Mouse (Mus musculus) telencephalon, adult 2 months (tissue): ENCODE results near the gene Adamtsl3.

ENCODE experiments used
- DNase-seq: peaks from one replicate; pipeline ENCODE4 v3.0.0-alpha.2; 2011; ENCODE audit warnings: low read depth, low spot score

The Adamtsl3 gene

DNA sequence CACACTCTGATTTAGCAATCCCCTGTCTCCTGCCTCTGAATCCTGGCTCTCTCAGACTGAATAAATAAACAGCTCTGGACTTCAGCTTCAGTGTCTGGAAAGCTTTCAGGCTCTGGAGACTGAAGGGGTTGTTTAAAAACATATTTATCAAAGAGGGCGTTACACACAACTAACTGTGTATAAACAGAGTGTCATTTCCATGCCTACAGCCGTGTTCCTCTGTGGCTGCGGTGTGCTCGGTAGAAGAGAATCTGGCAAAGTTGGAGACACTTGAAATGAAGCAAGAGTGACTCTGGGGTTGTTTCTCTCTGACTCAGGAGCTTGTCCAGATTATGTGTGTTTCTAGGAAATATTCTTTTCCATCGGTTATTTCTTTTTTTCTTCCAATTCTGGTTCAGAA, 167.0 kb downstream of the Adamtsl3 start:
- no peak for DNase-seq

DNA sequence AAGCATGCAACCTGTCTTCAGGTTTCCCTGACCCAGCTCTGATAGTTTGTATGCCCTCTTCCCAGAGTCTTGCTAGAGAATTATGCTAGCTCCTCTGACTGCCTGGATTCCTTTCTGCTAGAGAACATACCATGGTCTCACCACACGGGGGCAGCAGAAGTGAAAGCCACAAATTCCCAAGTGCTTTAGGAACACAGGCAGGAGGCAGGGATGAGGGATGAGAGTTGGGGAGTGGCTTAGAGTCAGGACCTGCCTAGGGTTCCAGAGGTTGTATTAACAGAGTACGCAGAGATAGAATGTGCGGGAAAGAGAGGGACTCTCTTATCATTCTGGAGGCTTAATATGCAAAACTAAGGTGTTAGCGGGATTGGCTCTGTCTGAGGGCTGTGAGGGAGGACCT, 168.6 kb downstream of the Adamtsl3 start:
- no peak for DNase-seq

DNA sequence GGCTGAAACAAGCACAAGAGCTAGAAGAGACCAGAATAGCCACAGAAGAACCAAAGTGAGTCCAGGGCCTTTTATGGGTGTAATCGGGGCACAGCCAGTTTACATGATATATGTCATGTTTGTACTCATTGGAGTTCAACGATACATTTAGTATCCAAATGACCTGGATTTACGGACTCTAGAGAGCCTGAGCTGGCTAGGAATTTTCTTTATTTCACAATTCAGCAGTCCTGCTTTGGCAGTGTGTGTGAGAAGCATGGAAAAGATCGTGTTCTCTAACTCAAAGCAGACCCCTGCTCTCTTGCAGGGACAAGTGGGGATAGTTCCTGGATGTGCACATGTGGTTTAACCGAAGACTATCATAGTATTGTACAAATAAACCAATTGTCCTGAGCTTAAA, 195.1 kb downstream of the Adamtsl3 start:
- no peak for DNase-seq

DNA sequence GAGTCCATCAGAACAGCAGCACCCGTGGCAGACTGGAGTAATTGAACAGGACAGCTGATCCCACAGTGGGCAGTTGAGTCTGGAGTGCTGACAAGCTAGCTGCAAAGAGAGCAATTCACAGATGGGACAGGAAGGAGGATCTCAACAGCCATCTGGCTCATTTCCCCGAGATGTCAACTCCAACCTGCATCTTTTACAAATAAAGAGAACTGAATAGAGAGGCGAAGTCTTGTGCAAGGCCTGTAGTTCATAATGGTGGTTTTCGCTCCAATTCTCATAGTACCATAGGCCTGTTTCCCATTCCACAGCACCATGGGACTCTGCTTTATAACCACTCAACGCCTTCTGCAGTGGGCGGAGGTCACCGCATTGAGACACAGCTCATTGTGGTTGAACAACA, 195.9 kb downstream of the Adamtsl3 start:
- DNase-seq, result no peak

DNA sequence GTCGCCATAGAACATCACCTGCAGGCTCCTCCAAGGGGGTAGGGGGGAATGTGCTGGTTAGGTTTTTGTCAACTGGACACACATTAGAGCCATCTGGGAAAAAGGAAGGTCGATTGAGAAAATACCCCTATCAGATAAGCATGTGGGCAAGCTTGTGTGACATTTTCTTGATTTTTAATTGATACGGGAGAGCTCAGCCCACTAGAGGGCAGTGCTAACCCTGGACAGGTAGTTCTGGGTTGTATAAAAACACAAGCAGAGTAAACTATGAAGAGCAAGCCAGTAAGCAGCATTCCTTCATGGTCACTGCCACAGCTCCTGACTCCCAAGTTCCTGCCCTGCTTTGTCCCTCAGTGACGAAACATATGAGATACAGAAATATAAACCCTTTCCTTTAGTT, 197.7 kb downstream of the Adamtsl3 start:
- no peak for DNase-seq

DNA sequence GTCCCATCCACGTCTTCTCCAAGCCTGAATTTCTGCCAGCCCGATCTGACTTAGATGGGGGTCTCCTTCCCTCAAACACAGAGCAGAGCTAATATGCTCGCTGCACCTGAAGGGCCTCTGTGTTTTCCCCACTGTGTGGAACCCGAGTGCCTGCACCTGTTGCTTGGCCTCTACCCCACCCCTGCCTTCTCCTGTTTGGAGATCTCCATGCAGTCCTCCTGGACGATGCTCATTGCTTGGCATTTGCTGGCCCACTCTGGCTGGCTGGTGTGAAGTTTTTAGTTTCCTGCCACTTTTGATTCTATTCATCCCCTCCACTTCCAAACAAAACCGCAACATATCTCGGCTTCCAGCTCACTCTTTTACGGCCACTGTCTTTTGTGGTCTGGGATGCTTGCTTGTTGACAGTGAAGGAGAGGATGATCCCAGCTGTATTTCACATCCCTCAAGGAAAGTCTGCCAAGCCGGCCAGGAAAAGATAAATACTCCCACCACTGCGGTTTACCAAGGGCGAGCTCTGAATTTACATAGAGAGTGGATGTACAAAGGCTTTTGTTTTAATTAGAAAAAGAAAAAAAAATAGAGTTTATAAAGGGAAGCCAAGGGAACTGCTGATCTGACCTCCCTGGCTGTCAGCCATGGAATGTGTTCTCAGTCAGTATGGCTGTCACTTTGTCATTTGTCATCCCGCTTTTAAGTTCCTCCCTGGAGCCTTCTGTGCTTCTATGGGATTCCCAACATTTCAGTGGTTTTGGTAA, 198.4 kb downstream of the Adamtsl3 start:
- DNase-seq, result no peak

DNA sequence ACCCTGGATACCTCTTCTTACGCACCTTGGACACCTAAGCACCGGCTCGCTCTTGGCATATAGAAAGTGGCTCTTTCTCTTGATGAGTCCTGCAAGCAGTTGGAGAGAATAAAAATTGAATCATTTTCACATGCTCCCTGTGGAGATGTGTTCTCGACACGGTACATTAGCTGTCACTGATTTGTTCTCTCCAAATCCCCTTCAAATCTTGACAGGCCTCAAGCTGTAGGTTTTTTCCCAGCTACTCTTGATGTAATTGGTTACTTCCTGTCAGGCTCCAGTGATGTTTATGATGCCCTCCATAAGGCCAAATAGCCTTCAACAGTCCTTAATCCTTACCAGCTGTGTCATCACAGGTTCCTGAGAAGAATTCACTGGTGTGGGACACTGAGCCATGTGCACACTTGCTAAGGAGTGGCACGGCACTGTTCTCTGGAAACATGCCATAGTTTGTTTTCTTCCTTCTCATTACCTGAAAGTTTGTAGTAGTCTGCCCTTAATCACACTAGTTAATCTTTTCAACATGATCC, 209.0 kb downstream of the Adamtsl3 start:
- no peak for DNase-seq

DNA sequence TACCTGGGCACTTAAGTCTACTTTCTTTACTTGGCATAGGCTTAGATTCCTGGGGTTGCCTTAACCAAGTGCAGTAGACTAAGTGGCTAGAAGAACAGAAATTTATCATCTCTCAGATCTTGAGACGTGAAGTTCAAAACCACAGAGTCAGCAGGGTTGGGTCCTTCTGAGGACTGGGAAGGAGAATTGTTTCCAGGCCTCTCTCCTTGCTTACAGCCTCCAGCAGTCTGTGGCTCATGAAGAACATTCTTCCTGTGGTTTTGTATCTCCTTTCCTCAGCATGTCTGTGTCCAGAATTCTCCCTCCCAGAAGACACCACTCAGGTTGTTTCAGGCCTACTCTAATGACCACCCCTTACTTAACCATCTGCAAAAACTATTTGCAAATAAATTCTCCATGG, 216.5 kb downstream of the Adamtsl3 start:
- no peak for DNase-seq

DNA sequence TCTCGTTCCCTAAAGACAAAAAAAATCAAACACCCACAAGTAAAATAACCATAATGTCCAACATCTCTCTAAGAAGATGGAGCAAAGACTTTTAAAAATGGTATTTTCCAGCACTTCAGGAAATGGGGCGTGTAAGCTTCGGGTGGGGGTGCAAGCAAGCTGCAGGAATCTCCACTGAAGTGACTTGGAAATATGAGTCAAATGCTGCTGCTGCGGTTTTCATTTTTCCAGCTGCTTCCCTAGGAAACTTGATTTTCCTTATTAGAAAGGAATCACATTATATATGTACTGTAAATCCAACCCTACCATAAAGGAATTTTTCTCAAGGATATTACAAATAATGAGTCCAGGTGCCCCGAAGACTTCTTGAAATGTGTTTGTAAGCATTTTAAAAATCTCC, 220.3 kb downstream of the Adamtsl3 start:
- no peak for DNase-seq

DNA sequence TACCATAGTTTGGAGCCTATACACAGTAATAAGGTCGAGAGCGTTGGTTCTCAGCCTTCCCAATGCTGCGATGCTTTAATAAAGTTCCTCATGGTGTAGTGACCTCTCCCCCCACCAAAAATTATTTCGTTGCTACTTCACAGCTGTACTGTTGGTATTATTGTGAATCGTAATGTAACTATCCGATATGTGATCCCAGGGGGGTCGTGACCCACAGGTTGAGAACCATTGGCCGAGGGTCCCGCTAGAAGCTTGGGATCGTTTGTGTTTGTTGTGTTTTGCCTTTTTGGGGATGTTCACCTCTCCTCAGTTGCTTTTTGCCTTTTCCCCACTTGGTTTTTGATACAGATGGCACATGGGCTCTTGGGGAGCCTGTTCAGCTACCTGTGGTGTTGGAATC, 220.9 kb downstream of the Adamtsl3 start:
- DNase-seq, result no peak

DNA sequence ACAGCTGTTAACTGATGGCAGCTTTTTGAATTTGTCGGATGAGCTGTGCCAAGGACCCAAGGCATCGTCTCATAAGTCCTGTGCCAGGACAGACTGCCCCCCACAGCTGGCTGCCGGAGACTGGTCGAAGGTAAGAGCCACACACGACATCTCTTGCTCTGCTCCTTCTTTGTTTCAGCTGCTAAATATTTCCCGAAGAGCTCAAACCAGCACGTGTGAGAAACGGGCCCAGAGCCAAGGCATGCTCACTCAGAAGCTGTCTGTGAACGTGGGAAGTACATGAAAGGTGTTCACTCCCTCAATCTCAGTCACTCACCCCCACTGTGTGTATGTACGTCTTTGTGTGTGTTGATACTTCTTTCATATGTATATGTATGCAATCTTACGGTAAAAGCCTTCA, 221.6 kb downstream of the Adamtsl3 start:
- DNase-seq, result no peak

DNA sequence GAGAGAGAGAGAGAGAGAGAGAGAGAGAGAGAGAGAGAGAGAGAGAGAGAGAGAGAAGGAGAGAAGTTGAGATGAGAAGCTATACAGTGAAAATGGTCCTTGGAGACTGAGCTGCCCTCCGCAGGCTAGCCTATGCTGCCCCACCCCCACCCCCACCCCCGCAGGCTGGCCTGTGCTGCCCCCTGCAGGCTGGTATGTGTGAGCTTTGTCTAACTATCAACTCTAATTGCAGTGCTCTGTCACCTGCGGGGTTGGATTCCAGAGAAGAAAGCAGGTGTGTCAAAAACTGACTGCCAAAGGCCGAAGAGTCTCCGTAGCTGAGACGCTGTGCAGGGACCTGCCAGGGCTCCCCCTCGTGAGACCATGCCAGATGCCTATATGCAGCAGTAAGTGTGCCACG, 231.2 kb downstream of the Adamtsl3 start:
- no peak for DNase-seq

DNA sequence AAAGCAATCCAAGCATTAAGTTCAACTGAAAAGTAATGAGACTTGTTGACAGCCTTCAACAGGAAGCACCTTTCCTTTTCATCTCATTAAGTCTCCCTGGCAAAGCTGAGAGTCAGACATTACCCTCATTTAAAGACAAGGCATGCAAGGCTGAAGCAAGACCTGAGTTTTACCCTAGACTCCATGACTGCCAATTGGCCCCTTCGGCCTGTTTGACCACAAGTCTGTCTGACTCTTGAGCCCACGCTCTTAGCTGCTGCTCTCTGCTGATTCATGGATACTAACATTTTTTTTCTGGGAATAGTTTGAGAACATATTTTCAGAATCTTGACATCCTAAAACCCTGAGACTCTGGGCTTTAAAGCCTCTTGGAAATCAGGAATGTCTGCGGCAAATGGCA, 232.3 kb downstream of the Adamtsl3 start:
- DNase-seq, result no peak

DNA sequence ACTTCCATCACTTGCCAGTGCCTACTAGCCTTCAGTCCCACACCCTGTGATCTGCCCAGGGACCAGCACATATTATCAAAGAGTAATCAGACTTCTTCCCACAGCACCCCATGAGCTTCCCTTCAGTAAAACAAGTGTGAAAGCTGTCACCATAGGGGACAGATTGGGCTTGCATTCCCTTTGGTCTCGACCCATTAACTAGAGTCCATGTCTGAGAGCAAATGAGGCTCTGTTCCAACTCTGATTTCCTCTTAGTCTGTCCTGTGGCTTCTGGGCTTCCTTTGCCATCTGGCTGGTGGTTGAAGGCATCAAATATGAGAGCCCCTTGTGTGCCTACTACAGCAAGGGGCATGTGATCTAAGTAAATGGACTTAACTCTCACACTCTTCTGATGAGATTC, 237.5 kb downstream of the Adamtsl3 start:
- no peak for DNase-seq

DNA sequence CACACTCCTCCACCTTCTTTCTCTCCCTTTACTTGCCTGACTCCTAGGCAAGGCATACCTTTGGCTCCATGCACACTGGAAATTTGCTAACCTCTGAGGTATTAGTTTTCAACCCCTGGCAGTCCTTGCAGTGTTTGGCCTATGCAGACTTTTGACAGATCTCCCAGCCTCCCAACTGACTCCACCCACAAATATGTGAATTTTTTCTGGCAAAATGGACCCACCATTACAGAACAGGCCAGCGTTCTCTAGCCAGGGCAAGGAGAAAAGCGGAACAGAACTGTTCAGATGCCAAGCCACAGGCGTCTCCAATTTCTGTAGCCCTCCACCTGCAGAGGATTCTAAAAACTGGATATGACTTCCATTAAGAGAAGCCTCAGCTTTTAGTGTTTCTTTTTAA, 244.5 kb downstream of the Adamtsl3 start:
- DNase-seq, result no peak

DNA sequence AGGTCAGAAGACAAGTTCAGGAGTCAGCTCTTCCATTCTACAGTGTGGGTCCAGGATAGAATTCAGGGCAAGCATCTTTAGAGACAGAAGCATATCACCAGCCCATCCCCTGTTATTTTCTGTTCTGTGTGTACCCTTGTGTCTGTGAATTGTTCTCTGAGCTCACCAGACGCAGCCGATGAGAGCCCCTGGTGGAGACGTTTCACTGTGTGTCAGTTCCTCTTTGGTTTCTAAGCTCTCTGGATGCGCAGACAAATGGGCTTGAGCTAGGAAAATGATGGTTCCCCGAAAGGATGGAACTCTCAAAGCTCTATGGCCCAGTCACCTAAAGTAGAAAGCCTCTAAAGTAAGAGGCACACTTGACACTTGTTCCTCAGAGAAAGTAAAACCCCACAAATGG, 246.3 kb downstream of the Adamtsl3 start:
- no peak for DNase-seq

DNA sequence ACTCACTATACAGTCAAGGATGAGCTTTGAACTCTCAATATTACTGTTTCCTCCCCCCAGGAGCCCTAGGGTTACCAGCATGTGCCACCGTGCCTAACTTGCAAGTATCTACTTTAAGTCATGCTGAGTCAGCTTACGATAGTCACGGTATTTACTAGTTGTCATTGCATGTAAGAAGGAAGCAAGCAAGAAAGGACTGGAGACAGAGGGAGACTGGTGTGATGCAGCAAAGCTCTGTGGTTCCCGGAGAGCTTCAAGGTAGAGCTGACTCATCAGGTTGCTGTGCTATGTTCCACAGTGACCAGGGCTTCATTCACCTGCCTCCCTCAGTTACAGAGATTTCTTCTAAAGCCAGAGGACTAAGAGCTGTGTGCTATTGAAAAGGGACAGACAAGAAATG, 247.0 kb downstream of the Adamtsl3 start:
- no peak for DNase-seq

DNA sequence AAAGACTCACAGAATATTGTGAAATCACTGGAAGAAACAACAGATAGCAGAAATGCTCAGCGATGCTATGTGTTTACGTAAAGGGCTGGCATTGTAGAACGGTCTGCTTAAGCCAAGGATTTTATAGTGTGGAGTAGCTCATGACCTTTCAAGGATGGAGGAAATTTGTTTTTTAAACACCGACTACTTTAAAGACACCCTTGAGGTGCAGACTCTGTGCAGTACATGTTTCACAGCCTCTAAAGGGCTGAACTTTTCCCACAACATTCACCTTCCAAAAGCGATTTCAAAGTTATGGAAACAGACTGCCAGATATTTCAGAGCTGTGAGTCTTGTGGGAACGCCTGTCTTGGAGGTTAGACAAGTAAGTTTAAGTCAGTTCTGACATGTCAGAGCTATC, 255.4 kb downstream of the Adamtsl3 start:
- DNase-seq, result no peak

DNA sequence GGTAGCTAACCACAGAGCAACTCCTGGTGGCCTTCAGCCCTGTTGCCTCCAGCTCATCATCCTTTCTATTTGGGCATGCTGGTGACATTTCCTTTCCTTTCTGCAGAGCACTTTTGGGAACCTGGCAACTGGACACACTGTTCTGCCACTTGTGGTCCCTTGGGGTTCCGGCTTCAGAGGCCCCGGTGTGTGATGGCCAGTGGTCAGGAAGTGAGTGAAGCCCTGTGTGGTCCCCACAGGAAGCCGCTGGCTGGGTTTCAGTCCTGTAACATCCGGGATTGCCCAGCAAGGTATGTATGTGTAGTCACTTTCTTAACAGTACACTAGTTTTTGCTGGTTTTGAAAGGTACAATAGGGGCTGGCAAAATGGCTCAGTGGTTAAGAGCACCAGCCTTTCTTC, 266.5 kb downstream of the Adamtsl3 start:
- no peak for DNase-seq

DNA sequence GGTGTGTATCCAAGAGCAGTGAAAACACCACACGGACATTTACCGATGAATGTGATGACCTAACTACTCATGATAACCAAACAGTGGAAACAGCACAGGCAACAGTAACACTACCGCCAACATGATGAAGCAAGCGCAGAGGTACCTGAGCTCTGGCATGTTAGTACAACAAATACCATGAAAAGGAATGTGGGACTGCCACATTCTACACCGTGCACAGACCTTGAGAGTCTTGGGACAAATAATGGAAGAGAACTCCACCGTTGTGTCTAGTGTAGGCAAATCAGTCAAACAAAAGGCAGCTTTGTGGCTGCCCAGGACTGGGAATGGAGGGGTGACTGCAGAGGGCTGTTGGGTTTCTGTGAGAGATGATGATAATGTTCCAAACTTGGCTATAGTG, 269.9 kb downstream of the Adamtsl3 start:
- DNase-seq, result no peak

DNA sequence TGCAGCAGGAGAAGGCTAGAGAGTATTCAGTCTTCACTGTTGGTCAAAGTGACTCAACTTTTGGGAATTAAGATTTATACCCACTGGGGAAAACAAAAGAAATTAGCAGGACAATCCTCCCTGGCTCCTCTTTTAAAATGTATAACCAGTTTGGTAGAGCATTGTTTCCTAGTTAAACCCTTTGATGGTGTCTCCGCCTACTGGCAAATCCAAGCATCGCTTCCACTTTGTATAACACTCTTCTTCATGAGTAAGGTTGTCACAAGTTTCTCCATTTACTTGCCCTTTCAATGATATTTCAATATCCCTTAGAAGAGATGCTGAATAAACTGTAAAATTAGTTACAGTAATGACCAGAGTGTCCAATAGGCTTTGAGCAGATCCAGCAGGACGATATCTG, 274.1 kb downstream of the Adamtsl3 start:
- no peak for DNase-seq

DNA sequence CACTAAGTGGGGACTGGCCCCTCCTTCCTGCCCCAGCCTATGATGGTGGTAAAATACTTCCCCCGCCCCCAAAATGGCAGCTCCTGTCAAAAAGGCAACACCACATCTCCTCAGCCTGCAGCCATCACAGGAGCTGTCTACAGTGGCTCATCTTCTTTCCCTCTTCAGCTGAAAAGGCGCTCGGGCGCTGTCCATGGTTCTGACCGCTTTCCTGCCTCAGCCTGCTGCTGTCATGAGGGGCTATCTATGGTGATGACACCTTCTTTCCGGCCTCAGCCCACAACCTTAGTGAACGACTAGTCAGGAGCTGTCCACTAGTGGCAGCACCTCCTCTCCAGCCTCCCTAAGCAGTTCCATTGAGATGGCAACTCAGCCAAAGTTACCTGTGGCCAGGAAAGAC, 289.8 kb downstream of the Adamtsl3 start:
- DNase-seq, result no peak

DNA sequence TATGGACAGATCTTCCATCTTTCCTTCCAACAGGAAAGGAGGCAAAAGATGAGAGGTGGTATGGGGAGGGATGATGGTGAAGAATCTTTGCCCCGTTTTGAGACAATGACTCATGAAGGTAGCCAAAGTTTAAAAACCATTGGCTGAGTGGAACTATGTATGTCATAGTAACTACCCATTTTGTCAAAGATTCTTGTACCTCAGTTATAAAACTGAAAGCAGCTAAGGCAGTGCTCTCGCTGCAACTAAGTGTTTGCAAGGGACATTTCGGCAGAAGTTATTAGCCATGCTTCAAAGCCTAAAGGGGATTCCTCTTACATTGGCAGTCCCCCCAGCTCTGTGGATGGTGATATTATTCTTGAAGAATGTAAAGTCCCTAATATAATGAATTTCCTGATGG, 311.7 kb downstream of the Adamtsl3 start:
- DNase-seq, result no peak

DNA sequence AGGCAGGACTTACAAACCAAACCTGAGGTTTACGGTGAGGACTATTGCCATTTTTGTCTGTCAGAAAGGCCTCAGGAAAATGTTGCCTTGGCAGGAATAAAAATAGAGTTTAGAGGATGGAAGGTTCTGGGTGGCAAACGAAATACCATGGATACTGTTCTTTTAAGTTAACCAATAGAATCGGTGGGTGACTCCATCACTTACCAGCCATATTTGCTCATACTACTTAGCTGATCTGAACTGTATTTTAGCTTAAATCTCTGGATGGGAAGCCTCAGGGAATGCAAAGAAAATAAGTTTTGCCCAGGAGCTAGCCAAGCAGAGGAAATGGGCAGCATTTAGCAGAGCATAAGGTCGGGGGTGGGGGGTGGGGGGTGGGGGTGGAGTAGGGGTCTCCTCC, 312.4 kb downstream of the Adamtsl3 start:
- peak; percentile 6 for DNase-seq
